Mouse (Mus musculus) small intestine, adult 2 months (tissue): ENCODE data around the gene Stim1.

Experiments used
- CTCF ChIP-seq: fragments of 200-500 bp; IDR thresholded peaks from 2 replicates; pipeline ENCODE4 v1.5.1; 2012; ENCODE audit warnings: low read depth, mild to moderate bottlenecking, control low read depth, inconsistent platforms, low read length, moderate library complexity, mixed read lengths; ENCODE audit not compliant: insufficient replicate concordance, insufficient read length; ENCODE audit errors: extremely low read depth
- POLR2A ChIP-seq: fragments of 200-500 bp; IDR thresholded peaks from 2 replicates; pipeline ENCODE4 v1.6.1; 2012; ENCODE audit warnings: low read depth, mild to moderate bottlenecking, control low read depth, inconsistent platforms, low read length, moderate library complexity

DNA sequence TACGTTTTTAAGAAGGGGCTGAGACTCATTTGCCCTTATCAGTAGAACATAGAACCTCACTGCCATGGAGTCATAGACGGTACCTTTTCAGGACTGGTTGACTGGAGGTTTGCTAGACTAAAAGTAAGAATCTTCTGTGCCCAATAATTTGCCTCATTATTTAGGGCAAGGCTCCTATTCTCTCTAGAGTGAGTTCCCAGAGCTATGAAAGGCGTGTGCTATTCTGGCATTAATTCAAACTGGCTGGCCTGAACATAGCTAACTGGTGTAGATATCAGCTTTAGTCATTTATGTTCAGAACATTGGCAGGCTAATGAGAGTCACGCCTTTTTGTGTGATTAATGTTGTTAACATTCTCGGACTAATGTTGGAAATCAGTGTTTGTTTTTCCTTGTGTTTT is 121.5 kb downstream of the Stim1 start:
- TF ChIP-seq CTCF (no peak), POLR2A (no peak)
